In the genomic region with DNA sequence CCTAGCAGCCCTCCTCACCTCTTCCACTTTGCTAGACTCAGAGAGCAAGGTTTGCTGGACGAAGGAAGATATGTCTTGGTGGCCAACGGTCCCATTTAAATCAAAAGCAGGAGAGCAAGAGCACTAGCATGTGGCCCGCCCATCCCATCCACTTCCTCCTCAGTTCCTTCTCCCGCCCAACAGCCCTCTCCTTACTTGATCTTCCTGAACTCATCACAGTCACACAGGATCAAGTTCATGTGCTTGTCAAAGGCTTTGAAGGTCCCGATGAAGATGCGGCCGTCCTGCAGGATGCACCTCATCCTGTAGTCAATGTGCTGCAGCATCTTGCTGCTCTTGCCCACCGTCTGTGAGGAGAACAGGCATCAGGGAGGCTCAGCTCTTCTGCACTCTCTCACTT, we compare ENCODE assay signal across 8 mouse cellular contexts. TPM values are rescaled to one million over a fixed set of nuclear protein-coding genes. Genes with fewer than 3 reads are reported as not detected.
A peak's percentile ranks its signal among the peaks of the same experiment; 100 is the strongest.
DNase-seq lines count a peak whose midpoint lies in the region; ATAC-seq and TF ChIP-seq lines count a peak whose summit lies in the region.

No protein-coding gene starts in this region.

- H3K27me3 ChIP-seq in E14TG2a.4 (ENCODE audit: insufficient read depth, low read length) (no peaks in the 10 kb centered on the region), MEL (ENCODE audit: control insufficient read depth in 1 of 2, insufficient read depth in 2 of 2, low read length in 2 of 2) (no peaks in the 10 kb centered on the region; a peak in 2 of 4 replicates)
- H3K27me3 ChIP-seq in heart, embryonic 16.5 days (ENCODE audit: control insufficient read depth, insufficient read depth, low read length), result no peaks in the 10 kb centered on the region
- H3K27me3 ChIP-seq in liver, embryonic 16.5 days (ENCODE audit: control insufficient read depth, insufficient read depth, low read depth, low read length), result no peaks in the 10 kb centered on the region

- H3K4me2 ChIP-seq in heart, embryonic 16.5 days (ENCODE audit: low read depth, low read length), result peak overlapping the region; percentile 68
- peak overlapping the region; percentile 95 for H3K4me2 ChIP-seq in liver, embryonic 16.5 days (ENCODE audit: low read depth, low read length)

- peak overlapping the region; percentile 98; the same call in 1 of the 2 replicates for H3K9ac ChIP-seq in MEL (ENCODE audit: control insufficient read depth, low read depth, low read length, poor library complexity, severe bottlenecking)
- H3K9ac ChIP-seq in heart, embryonic 16.5 days (ENCODE audit: low read length), result peak overlapping the region; percentile 31; the same call in 1 of the 2 replicates
- no peak overlapping the region; the same call in 1 of the 2 replicates for H3K9ac ChIP-seq in liver, embryonic 16.5 days (ENCODE audit: low read depth, low read length)

- TF ChIP-seq EP300 in MEL (IDR thresholded peaks at IDR 0.05; ENCODE audit: low read depth in 1 of 2, low read length in 2 of 2), result no peak

- no peak overlapping the region for H3K27ac ChIP-seq in MEL (ENCODE audit: control insufficient read depth, low read depth, low read length)
- H3K27ac ChIP-seq in heart, embryonic 16.5 days (ENCODE audit: low read length), result no peak overlapping the region
- no peak overlapping the region for H3K27ac ChIP-seq in liver, embryonic 16.5 days (ENCODE audit: low read length)

- WGBS in heart, embryonic 16.5 days, result 63% methylated on average over 8 of the region's 8 CpGs
- 58% methylated on average over 8 of the region's 8 CpGs for WGBS in liver, embryonic 16.5 days (ENCODE audit: insufficient replicate concordance)

- H3K4me1 ChIP-seq in E14TG2a.4 (replicated peaks; ENCODE audit: low read depth, low read length), result peaks cover 43% of the 10 kb centered on the region
- H3K4me1 ChIP-seq in MEL (ENCODE audit: control insufficient read depth in 1 of 2, insufficient read depth in 2 of 2, low read length in 2 of 2), result peaks cover 3 to 10% of the 10 kb centered on the region in 2 experiments; a peak in 3 of 4 replicates
- peaks cover 17% of the 10 kb centered on the region for H3K4me1 ChIP-seq in heart, embryonic 16.5 days (ENCODE audit: control insufficient read depth, insufficient read depth, low read length)
- peaks cover 21% of the 10 kb centered on the region for H3K4me1 ChIP-seq in liver, embryonic 16.5 days (ENCODE audit: control insufficient read depth, low read depth, low read length)

- no peak for TF ChIP-seq CTCF in E14TG2a.4 (conservative IDR thresholded peaks at IDR 0.05; ENCODE audit: low read length)
- TF ChIP-seq CTCF in MEL (IDR thresholded peaks at IDR 0.05 in 2 of 3, conservative IDR thresholded peaks at IDR 0.05 in 1 of 3; ENCODE audit: control insufficient read depth in 1 of 3, insufficient read depth in 1 of 3, low read depth in 2 of 3, low read length in 3 of 3, poor library complexity in 1 of 3, severe bottlenecking in 1 of 3), result no peak

- no peak for ATAC-seq in heart, embryonic 16.5 days (replicated peaks; ENCODE audit: extremely low read depth, insufficient read depth, low FRiP score)
- no peak for ATAC-seq in liver, embryonic 16.5 days (ENCODE audit: low read depth)

- TF ChIP-seq POLR2A in MEL (IDR thresholded peaks at IDR 0.05; ENCODE audit: control insufficient read depth in 1 of 2, insufficient read depth in 1 of 2, low read depth in 1 of 2, low read length in 2 of 2, poor library complexity in 1 of 2), result no peak

- no peaks in the 10 kb centered on the region for H3K9me3 ChIP-seq in E14TG2a.4 (ENCODE audit: low read length)
- H3K9me3 ChIP-seq in MEL (replicated peaks; ENCODE audit: insufficient read depth, low read length), result no peaks in the 10 kb centered on the region
- no peaks in the 10 kb centered on the region for H3K9me3 ChIP-seq in heart, embryonic 16.5 days (replicated peaks; ENCODE audit: control insufficient read depth, low read length)
- H3K9me3 ChIP-seq in liver, embryonic 16.5 days (replicated peaks; ENCODE audit: control insufficient read depth, low read length), result no peaks in the 10 kb centered on the region

- DNase-seq in MEL (ENCODE audit: low read depth, low spot score), result peak; percentile 46
- DNase-seq in retina, postnatal 1 day, result no peak
- no peak for DNase-seq in layer of hippocampus, postnatal 14 days (ENCODE audit: low spot score in 2 of 2)
- no peak for DNase-seq in frontal cortex, postnatal 36 days (ENCODE audit: low spot score in 2 of 2)
- no peak for DNase-seq in urinary bladder, postnatal 25 days (ENCODE audit: low spot score)

- H3K4me3 ChIP-seq in E14TG2a.4 (replicated peaks; ENCODE audit: low read length), result peak overlapping the region; percentile 96
- H3K4me3 ChIP-seq in MEL (ENCODE audit: control insufficient read depth in 1 of 2, insufficient read depth in 1 of 2, low read depth in 2 of 2, low read length in 2 of 2), result peak overlapping the region in 1 of 2 experiments; percentile 9; a peak in 1 of 4 replicates
- peak overlapping the region; percentile 100; the same call in 1 of the 2 replicates for H3K4me3 ChIP-seq in heart, embryonic 16.5 days (ENCODE audit: low read length)
- H3K4me3 ChIP-seq in liver, embryonic 16.5 days (ENCODE audit: low read depth, low read length), result peak overlapping the region; percentile 100

- H3K79me2 ChIP-seq in MEL (ENCODE audit: control insufficient read depth, insufficient read depth, low read length, poor library complexity), result peaks cover 35% of the 10 kb centered on the region

- H3K36me3 ChIP-seq in E14TG2a.4 (ENCODE audit: insufficient read depth, low read length), result peaks cover 57% of the 10 kb centered on the region
- peaks cover 30 to 33% of the 10 kb centered on the region in 2 experiments for H3K36me3 ChIP-seq in MEL (ENCODE audit: control insufficient read depth in 1 of 2, insufficient read depth in 2 of 2, low read length in 2 of 2)
- peaks cover 42% of the 10 kb centered on the region for H3K36me3 ChIP-seq in heart, embryonic 16.5 days (ENCODE audit: control insufficient read depth, insufficient read depth)
- peaks cover 47% of the 10 kb centered on the region for H3K36me3 ChIP-seq in liver, embryonic 16.5 days (ENCODE audit: control insufficient read depth, insufficient read depth)

- TF ChIP-seq RAD21 in MEL (IDR thresholded peaks at IDR 0.05; ENCODE audit: low read depth, low read length), result no peak

TF ChIP-seq in MEL, 35 proteins besides CTCF, POLR2A, EP300 and RAD21:
- TF ChIP-seq E2F4 (IDR thresholded peaks at IDR 0.05; ENCODE audit: borderline replicate concordance, low read depth, low read length) (no peak), TAL1 (IDR thresholded peaks at IDR 0.05; ENCODE audit: low read length) (no peak), USF1 (IDR thresholded peaks at IDR 0.05; ENCODE audit: low read depth, low read length) (no peak), CHD2 (IDR thresholded peaks at IDR 0.05; ENCODE audit: low read length) (no peak), NRF1 (IDR thresholded peaks at IDR 0.05; ENCODE audit: insufficient read depth, low read depth, low read length, poor library complexity, severe bottlenecking) (no peak), GABPA (IDR thresholded peaks at IDR 0.05; ENCODE audit: low read depth, low read length) (no peak), SMC3 (IDR thresholded peaks at IDR 0.05; ENCODE audit: low read depth, low read length) (no peak), MEF2A (IDR thresholded peaks at IDR 0.05; ENCODE audit: extremely low read depth, insufficient replicate concordance, low read depth, low read length, poor library complexity, severe bottlenecking) (no peak), ZMIZ1 (IDR thresholded peaks at IDR 0.05; ENCODE audit: low read depth, low read length) (no peak), GATA1 (IDR thresholded peaks at IDR 0.05; ENCODE audit: low read depth, low read length) (no peak)

RNA-seq across cellular contexts. Expression of a gene that starts 2.4 kb away (rescaled TPM):
- 738 and 810 TPM in 2 replicates for total RNA-seq in MEL (2012; rRNA removed)
- 1,000 to 10,000 TPM in 1 of 2 experiments, 100 to 1,000 TPM in 1; 590 to 1,572 TPM for polyA plus RNA-seq in MEL (2012; ENCODE audit: insufficient read depth in 1 of 2, insufficient read length in 2 of 2, low read depth in 1 of 2, low replicate concordance in 2 of 2, missing spikeins in 1 of 2)
- polyA plus RNA-seq in heart, embryonic 16.5 days (2015; fragmentation: Nextera tagmentation; extraction: Ambion mirVana), result 444 and 445 TPM in 2 replicates
- polyA plus RNA-seq in liver, embryonic 16.5 days (2015; fragmentation: Nextera tagmentation; extraction: Ambion mirVana), result 231 and 249 TPM in 2 replicates
- total RNA-seq in layer of hippocampus, postnatal 14 days (2021), result 100 to 1,000 TPM; 102 TPM

RNA-seq across cellular contexts. Expression of a gene that starts 18.2 kb away (rescaled TPM):
- total RNA-seq in MEL (2012; rRNA removed), result not detected in 2 replicates
- polyA plus RNA-seq in MEL (2012; ENCODE audit: insufficient read depth in 1 of 2, insufficient read length in 2 of 2, low read depth in 1 of 2, low replicate concordance in 2 of 2, missing spikeins in 1 of 2), result not detected
- polyA plus RNA-seq in heart, embryonic 16.5 days (2015; fragmentation: Nextera tagmentation; extraction: Ambion mirVana), result not detected in 2 replicates
- 0.04 and 0.11 TPM in 2 replicates for polyA plus RNA-seq in liver, embryonic 16.5 days (2015; fragmentation: Nextera tagmentation; extraction: Ambion mirVana)
- total RNA-seq in layer of hippocampus, postnatal 14 days (2021), result not detected
